Mouse (Mus musculus) neural tube, embryonic 14.5 days (tissue): ENCODE measurements at regions not wholly inside any gene's neighbourhood (a gene's known extent, or its start where the extent isn't known, plus 50 kb on each side); places are given as distances from the start of the nearest gene placed in this dataset.

Experiments
- ATAC-seq: fragments of 200-750 bp; cut with Nextera tagmentation; 2 replicates; pipeline ENCODE4 v1.8.0; 2017; ENCODE audit warnings: low read depth, mild to moderate bottlenecking, moderate TSS enrichment, moderate library complexity
- H3K27ac ChIP-seq: fragments of 300-500 bp; sonication (generic); 2 replicates; pipeline ENCODE4 v1.5.1; 2014; ENCODE audit warnings: low read depth, mild to moderate bottlenecking, control low read depth, low read length, moderate library complexity, mixed read lengths
- H3K27me3 ChIP-seq: fragments of 300-500 bp; sonication (generic); 2 replicates; pipeline ENCODE4 v1.6.1; 2014; ENCODE audit warnings: low read length; ENCODE audit not compliant: control insufficient read depth, insufficient read depth
- H3K36me3 ChIP-seq: fragments of 300-500 bp; sonication (generic); 2 replicates; pipeline ENCODE4 v1.6.1; 2014; ENCODE audit warnings: low read length, mixed read lengths; ENCODE audit not compliant: control insufficient read depth, insufficient read depth
- H3K4me1 ChIP-seq: fragments of 300-500 bp; sonication (generic); 2 replicates; pipeline ENCODE4 v1.6.1; 2014; ENCODE audit warnings: low read length; ENCODE audit not compliant: control insufficient read depth, insufficient read depth
- H3K4me2 ChIP-seq: fragments of 300-500 bp; sonication (generic); 2 replicates; pipeline ENCODE4 v1.6.1; 2014; ENCODE audit warnings: mild to moderate bottlenecking, low read depth, low read length, control low read depth
- H3K4me3 ChIP-seq: fragments of 300-500 bp; sonication (generic); 2 replicates; pipeline ENCODE4 v1.5.1; 2014; ENCODE audit warnings: low read depth, low read length, control low read depth, mixed read lengths
- H3K9ac ChIP-seq: fragments of 300-500 bp; sonication (generic); replicated peaks from 2 replicates; pipeline ENCODE4 v1.6.1; 2014; ENCODE audit warnings: low read depth, mild to moderate bottlenecking, control low read depth, low read length, mixed read lengths
- H3K9me3 ChIP-seq: fragments of 300-500 bp; sonication (generic); 2 replicates; pipeline ENCODE4 v1.6.1; 2016; ENCODE audit warnings: low read length; ENCODE audit not compliant: control insufficient read depth
- WGBS: fragments of 180-500 bp; shearing (Covaris S2); extraction: QIAGEN DNeasy Blood & Tissue Kit; methylation state at CpG from one replicate; pipeline ENCODE4 v1.1.7; 2014; 5-methylcytosine and 5-hydroxymethylcytosine counted together

- no peak for ATAC-seq
- 28% methylated on average over 9 of the region's 9 CpGs for WGBS
- H3K9ac ChIP-seq = no peak overlapping the region
- no peaks in the 10 kb centered on the region for H3K36me3 ChIP-seq
- peaks cover 4% of the 10 kb centered on the region; the same call in 1 of the 2 replicates for H3K4me1 ChIP-seq
- peak overlapping the region; percentile 45; the same call in 1 of the 2 replicates for H3K27ac ChIP-seq
- no peak overlapping the region for H3K4me2 ChIP-seq
- H3K27me3 ChIP-seq = no peaks in the 10 kb centered on the region
- no peaks in the 10 kb centered on the region for H3K9me3 ChIP-seq
- no peak overlapping the region for H3K4me3 ChIP-seq
Measured at GRCm38 (mm10) chr5:44975456-44976195, 176.1 kb upstream of the Ldb2 start.

- 15% methylated on average over 7 of the region's 7 CpGs for WGBS
- H3K4me1 ChIP-seq = no peaks in the 10 kb centered on the region
- H3K9me3 ChIP-seq = no peaks in the 10 kb centered on the region
- no peak overlapping the region for H3K27ac ChIP-seq
- ATAC-seq = peak; percentile 81
- H3K36me3 ChIP-seq = no peaks in the 10 kb centered on the region
- no peak overlapping the region for H3K4me2 ChIP-seq
- no peaks in the 10 kb centered on the region for H3K27me3 ChIP-seq
- no peak overlapping the region for H3K9ac ChIP-seq
- H3K4me3 ChIP-seq = no peak overlapping the region
Measured at GRCm38 (mm10) chr5:44943023-44943921, 143.8 kb upstream of the Ldb2 start.

DNA sequence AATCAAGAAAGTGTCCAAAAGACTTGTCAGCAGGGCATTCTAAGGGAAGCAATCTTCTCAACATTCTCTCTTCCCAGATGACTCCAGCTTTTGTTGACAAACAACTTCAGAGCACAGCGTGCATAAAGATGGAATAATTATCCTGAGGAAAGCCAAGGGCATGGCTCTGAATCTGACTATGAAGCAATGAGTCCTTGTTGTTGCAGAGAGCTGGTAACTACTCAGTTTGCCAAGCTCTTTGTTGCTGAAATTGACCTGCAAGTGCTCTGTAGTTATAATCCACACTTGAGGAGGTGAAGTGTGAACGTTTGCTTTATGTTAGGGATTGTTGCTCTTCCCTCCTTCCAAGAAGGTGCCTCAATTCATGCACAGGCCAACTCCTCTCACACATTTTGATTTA, 143.1 kb upstream of the Ldb2 start:
- Histone ChIP-seq H3K4me3 (no peak overlapping the region), H3K27ac (no peak overlapping the region), H3K4me1 (no peaks in the 10 kb centered on the region), H3K4me2 (no peak overlapping the region), H3K27me3 (no peaks in the 10 kb centered on the region), H3K9ac (no peak overlapping the region), H3K36me3 (no peaks in the 10 kb centered on the region), H3K9me3 (no peaks in the 10 kb centered on the region)
- 23% methylated on average over 2 of the region's 2 CpGs for WGBS
- no peak for ATAC-seq

GRCm38 (mm10) chr5:44925476-44925875, 126.0 kb upstream of the Ldb2 start:
- Histone ChIP-seq H3K4me2 (no peak overlapping the region), H3K36me3 (no peaks in the 10 kb centered on the region), H3K4me1 (no peaks in the 10 kb centered on the region), H3K27ac (no peak overlapping the region), H3K27me3 (no peaks in the 10 kb centered on the region; the same call in 1 of the 2 replicates), H3K4me3 (no peak overlapping the region), H3K9ac (no peak overlapping the region), H3K9me3 (no peaks in the 10 kb centered on the region)
- no peak for ATAC-seq
- WGBS = 4% methylated on average over 2 of the region's 2 CpGs

GRCm38 (mm10) chr5:44922129-44922775, 122.8 kb upstream of the Ldb2 start:
- Histone ChIP-seq H3K27ac (no peak overlapping the region), H3K9me3 (no peaks in the 10 kb centered on the region), H3K27me3 (no peaks in the 10 kb centered on the region; the same call in 1 of the 2 replicates), H3K36me3 (no peaks in the 10 kb centered on the region), H3K4me1 (no peaks in the 10 kb centered on the region), H3K4me3 (no peak overlapping the region), H3K9ac (no peak overlapping the region), H3K4me2 (no peak overlapping the region)
- 18% methylated on average over 2 of the region's 2 CpGs for WGBS
- 0 out of 2 replicates have a peak, but pooled peaks have one; percentile 24 for ATAC-seq

GRCm38 (mm10) chr5:44917816-44918213, 118.3 kb upstream of the Ldb2 start:
- Histone ChIP-seq H3K27me3 (no peaks in the 10 kb centered on the region), H3K27ac (no peak overlapping the region), H3K4me1 (no peaks in the 10 kb centered on the region), H3K9ac (no peak overlapping the region), H3K4me3 (no peak overlapping the region), H3K4me2 (no peak overlapping the region), H3K36me3 (no peaks in the 10 kb centered on the region), H3K9me3 (no peaks in the 10 kb centered on the region)
- 92% methylated on average over 6 of the region's 6 CpGs for WGBS
- ATAC-seq = no peak

DNA sequence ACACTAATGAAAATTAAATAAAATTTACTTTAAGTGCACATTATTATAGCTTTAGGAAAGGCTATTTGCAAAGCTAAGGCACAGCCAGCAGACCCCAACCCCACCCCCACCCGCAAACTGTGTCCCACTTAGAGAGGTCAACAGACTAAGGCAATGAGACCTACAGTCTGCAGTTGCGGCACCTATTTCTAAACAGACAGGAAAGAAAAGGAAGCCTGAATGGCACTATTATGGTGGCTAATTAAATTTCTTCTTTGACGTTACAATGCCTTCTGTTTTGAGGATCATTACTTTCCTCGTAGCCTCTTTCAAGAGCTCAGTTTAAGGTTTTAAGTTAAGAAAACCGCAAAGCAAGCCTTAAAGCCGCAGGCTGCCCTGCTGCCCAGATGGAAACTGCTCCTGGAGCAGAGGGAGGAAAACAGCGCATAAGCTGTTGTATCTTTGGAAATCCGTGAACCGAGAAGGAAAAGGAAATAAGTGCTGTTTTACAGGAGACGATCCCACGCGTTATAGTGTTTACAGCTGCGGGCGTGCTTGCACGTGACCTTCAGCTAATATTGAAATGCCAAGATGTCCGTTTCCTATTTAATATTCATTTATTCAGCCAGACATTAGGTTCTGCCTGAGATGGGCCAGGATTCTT, 117.8 kb upstream of the Ldb2 start:
- Histone ChIP-seq H3K9ac (no peak overlapping the region; the same call in 1 of the 2 replicates), H3K4me3 (peak overlapping the region; percentile 15; the same call in 1 of the 2 replicates), H3K9me3 (no peaks in the 10 kb centered on the region), H3K36me3 (no peaks in the 10 kb centered on the region), H3K27ac (0 out of 2 replicates have a peak overlapping the region, but pooled peaks have one; percentile 28), H3K4me2 (peak overlapping the region; percentile 39; the same call in 1 of the 2 replicates), H3K4me1 (no peaks in the 10 kb centered on the region), H3K27me3 (no peaks in the 10 kb centered on the region)
- peak; percentile 71 for ATAC-seq
- WGBS = 30% methylated on average over 16 of the region's 16 CpGs

DNA sequence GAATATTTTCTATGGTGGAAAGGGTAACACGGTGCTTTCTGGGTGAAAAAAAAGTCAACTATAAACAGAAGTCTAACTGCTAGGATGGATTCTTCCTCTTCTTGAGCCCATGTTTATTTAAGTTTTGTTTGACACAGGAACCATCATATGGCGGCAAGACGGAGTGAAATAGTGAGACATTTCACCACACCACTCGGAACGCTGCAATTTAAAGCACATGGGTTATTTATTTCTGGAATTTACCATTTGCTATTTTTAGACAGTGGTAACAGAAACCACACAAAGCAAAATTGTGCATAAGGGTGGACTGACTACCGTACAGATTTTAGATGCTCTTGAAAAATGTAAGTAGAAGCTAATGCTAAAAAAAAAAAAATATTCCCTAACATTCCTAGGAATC, 103.1 kb upstream of the Ldb2 start:
- 80% methylated on average over 6 of the region's 6 CpGs for WGBS
- no peaks in the 10 kb centered on the region for H3K36me3 ChIP-seq
- no peaks in the 10 kb centered on the region for H3K27me3 ChIP-seq

More for the DNA sequence above, 103.1 kb upstream of the Ldb2 start:
- Histone ChIP-seq H3K4me3 (no peak overlapping the region), H3K4me2 (no peak overlapping the region), H3K27ac (no peak overlapping the region), H3K9me3 (no peaks in the 10 kb centered on the region), H3K9ac (no peak overlapping the region), H3K4me1 (no peaks in the 10 kb centered on the region)
- no peak for ATAC-seq
